Mouse (Mus musculus) embryonic facial prominence, embryonic 14.5 days (tissue): ENCODE data around the gene Gm20708. TPM values are rescaled to one million over a fixed set of nuclear protein-coding genes. Genes with fewer than 3 reads are reported as not detected.

Source experiments
- ATAC-seq: fragments of 200-750 bp; cut with Nextera tagmentation; 2 replicates; pipeline ENCODE4 v1.8.0; 2017; ENCODE audit warnings: low read depth, moderate number of reproducible peaks, moderate TSS enrichment
- DNase-seq: peaks from one replicate; pipeline ENCODE4 v3.0.0-alpha.2; 2015; ENCODE audit warnings: low spot score
- H3K27ac ChIP-seq: fragments of 300-500 bp; sonication (generic); replicated peaks from 2 replicates; pipeline ENCODE4 v1.5.1; 2014; ENCODE audit warnings: low read depth, mild to moderate bottlenecking, low read length, moderate library complexity
- H3K27me3 ChIP-seq: fragments of 300-500 bp; sonication (generic); replicated peaks from 2 replicates; pipeline ENCODE4 v1.6.1; 2014; ENCODE audit warnings: low read length; ENCODE audit not compliant: control insufficient read depth, insufficient read depth
- H3K36me3 ChIP-seq: fragments of 300-500 bp; sonication (generic); 2 replicates; pipeline ENCODE4 v1.6.1; 2014; ENCODE audit warnings: low read length, mixed read lengths; ENCODE audit not compliant: control insufficient read depth, insufficient read depth
- H3K4me1 ChIP-seq: fragments of 300-500 bp; sonication (generic); 2 replicates; pipeline ENCODE4 v1.6.1; 2014; ENCODE audit warnings: antibody characterized with exemption, low read length; ENCODE audit not compliant: control insufficient read depth, insufficient read depth
- H3K4me2 ChIP-seq: fragments of 300-500 bp; sonication (generic); 2 replicates; pipeline ENCODE4 v1.6.1; 2014; ENCODE audit warnings: low read depth, mild to moderate bottlenecking, low read length, moderate library complexity, mixed read lengths
- H3K4me3 ChIP-seq: fragments of 300-500 bp; sonication (generic); 2 replicates; pipeline ENCODE4 v1.5.1; 2014; ENCODE audit warnings: low read depth, mild to moderate bottlenecking, low read length
- H3K9ac ChIP-seq: fragments of 300-500 bp; sonication (generic); 2 replicates; pipeline ENCODE4 v1.6.1; 2014; ENCODE audit warnings: low read depth, mild to moderate bottlenecking, low read length, moderate library complexity, mixed read lengths
- H3K9me3 ChIP-seq: fragments of 300-500 bp; sonication (generic); 2 replicates; pipeline ENCODE4 v1.6.1; 2016; ENCODE audit warnings: low read length; ENCODE audit not compliant: control insufficient read depth
- WGBS: fragments of 180-500 bp; shearing (Covaris S2); extraction: QIAGEN DNeasy Blood & Tissue Kit; methylation state at CpG from one replicate; pipeline ENCODE4 v1.1.7; 2014; 5-methylcytosine and 5-hydroxymethylcytosine counted together
- polyA plus RNA-seq: library from polyadenylated mRNA; unstranded; fragments of >200 nt; fragmentation: Nextera tagmentation; extraction: Ambion mirVana; gene quantifications from 2 replicates; pipeline ENCODE4 v1.2.1, GENCODE M21; 2014

Gene Gm20708
- polyA plus RNA-seq, 1 experiment from 2014 or later: 0.86 TPM

DNA sequence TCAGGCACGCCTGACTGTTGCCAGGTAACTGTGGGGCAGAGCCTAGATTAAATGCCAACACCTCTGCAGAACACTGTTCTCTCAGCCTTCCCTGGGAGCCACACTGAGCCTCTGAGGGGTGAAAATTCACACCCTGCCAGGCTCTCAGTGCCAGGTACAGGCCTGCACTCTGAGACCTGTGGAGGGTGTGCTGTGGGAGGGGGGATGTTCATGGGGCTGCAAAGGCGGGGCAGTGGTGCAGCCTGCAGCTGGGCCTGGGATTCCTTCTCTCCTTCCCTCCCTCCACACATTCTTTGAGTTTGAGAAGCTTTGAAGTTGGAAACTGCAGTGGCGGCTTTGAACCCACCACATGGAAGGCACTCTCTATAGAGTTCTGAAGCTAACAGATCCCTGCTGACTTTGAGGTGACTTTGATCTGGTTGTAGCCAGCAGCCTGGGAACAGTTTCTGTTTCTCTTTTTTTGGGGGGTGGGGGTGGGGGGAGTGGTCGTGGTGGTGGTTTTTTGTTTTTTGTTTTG, 15.4 kb upstream of the Gm20708 start:
- no peaks in the 10 kb centered on the region for H3K36me3 ChIP-seq
- no peak overlapping the region for H3K9ac ChIP-seq
- no peaks in the 10 kb centered on the region for H3K27me3 ChIP-seq
- no peak overlapping the region for H3K27ac ChIP-seq
- ATAC-seq (no peak), DNase-seq (no peak)
- WGBS: 60% methylated on average over 4 of the region's 4 CpGs
- no peak overlapping the region for H3K4me3 ChIP-seq
- no peak overlapping the region for H3K4me2 ChIP-seq
- H3K9me3 ChIP-seq: no peaks in the 10 kb centered on the region
- H3K4me1 ChIP-seq: peaks cover 9% of the 10 kb centered on the region

DNA sequence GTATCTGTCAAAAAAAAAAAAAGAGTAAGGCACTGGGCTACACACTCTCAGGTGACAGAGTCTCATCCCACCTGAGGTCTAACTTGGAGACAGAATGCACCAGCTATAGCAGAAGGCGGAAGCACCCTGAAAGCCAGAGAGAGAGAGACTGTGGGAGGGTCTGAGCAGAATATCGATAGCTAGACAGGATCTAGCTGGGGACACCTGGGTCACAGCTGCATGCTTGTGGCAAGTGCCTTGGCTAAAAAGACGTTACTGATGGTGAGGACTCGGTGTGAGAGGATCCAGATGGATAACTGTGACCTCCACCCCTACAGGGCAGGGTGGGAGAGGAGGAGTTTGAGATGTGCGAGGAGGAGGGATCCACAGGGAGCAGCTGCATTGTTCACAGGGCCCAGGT, 12.5 kb upstream of the Gm20708 start:
- no peak overlapping the region for H3K9ac ChIP-seq
- no peak overlapping the region for H3K4me2 ChIP-seq
- no peaks in the 10 kb centered on the region for H3K36me3 ChIP-seq
- 45% methylated on average over 5 of the region's 5 CpGs for WGBS
- ATAC-seq (no peak), DNase-seq (no peak)
- no peaks in the 10 kb centered on the region for H3K27me3 ChIP-seq
- H3K4me1 ChIP-seq: peaks cover 5% of the 10 kb centered on the region
- H3K4me3 ChIP-seq: no peak overlapping the region
- no peaks in the 10 kb centered on the region for H3K9me3 ChIP-seq
- H3K27ac ChIP-seq: no peak overlapping the region

DNA sequence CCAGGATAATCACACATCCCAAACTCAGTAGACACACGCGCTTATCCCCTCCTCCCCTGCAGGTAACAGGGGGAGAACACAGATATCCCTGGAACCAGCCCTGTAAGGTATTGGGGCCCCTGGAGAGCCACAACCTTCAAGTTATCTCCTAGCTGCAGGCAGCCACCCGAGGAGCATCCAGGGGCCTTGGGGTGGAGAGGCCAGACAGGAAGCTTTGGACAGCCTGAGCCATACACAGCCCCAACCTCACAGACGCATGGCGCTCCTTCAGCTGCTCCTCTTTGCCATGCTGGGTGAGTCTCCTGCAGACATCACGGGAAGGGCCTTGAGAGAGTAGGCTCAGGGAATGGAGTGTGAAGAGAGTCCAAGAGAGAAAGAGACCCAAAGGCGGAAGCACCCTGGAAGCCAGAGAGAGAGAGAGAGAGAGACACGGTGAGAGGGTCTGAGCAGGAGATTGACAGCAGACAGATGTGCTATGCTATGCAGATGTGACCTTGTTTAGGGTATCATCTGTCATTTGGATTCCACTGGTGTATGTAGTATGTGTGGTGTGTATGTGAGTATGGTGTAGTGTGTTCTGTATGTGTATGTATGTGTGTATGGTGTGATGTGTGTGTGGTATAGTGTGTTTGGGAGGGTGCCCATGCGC, 11.8 kb upstream of the Gm20708 start, which contains the start of gene 6030468B19Rik:
Gene 6030468B19Rik (plus strand): TSS at position 150 of the 649 bp plus-strand sequence.
- H3K27me3 ChIP-seq: no peaks in the 10 kb centered on the region
- no peak; the same call in 1 of the 2 replicates for ATAC-seq
- WGBS: 50% methylated on average over 9 of the region's 9 CpGs
- H3K36me3 ChIP-seq: no peaks in the 10 kb centered on the region
- H3K4me3 ChIP-seq: no peak within 1 kb of the TSS
- H3K9ac ChIP-seq: no peak within 1 kb of the TSS
- H3K9me3 ChIP-seq: no peaks in the 10 kb centered on the region
- no peak within 1 kb of the TSS for H3K27ac ChIP-seq
- no peak for DNase-seq
- H3K4me1 ChIP-seq: peaks cover 1% of the 10 kb centered on the region
- H3K4me2 ChIP-seq: no peak within 1 kb of the TSS

DNA sequence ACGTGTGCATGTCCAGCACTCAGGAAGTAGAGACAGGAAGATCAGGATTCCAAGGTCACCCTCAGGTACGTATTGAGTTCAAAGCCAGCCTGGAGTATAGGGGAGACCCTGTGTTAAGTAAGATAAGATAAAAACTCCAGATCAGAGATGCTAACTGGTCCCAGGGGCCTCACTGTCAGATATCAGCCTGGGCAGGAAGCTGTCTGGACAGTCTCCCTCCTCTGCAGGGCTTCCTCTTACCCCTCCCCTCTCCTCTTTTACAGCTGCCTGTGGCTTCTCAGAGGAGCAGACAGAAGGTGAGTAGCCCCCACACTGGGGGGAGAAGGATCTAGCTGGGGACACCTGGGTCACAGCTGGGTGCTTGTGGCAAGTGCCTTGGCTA, 11.3 kb upstream of the Gm20708 start:
- no peak for ATAC-seq
- Histone ChIP-seq H3K27ac (no peak overlapping the region), H3K4me2 (no peak overlapping the region), H3K27me3 (no peaks in the 10 kb centered on the region), H3K4me1 (no peaks in the 10 kb centered on the region), H3K9me3 (no peaks in the 10 kb centered on the region), H3K9ac (no peak overlapping the region), H3K36me3 (no peaks in the 10 kb centered on the region), H3K4me3 (no peak overlapping the region)
- 43% methylated on average over 2 of the region's 2 CpGs for WGBS
- no peak for DNase-seq

DNA sequence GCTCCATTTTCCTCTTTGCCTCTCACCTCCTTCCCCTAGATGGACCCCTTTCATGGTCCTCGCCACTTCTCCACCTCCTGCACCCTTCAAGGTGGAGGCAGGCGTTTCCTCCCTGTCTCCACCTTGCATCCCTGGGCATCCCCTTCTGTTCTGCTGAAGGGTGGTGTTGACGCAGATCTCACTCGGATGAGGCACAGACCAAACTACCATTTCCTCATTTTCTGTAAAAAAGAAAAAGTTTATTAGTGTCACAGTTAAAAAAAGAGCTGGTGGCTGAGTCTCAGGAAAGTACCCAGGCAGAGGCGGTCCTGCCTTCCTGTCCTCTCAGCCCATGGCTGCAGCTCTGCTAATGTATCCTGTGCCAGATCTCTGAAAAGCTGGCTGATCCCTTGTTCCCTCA, 10.3 kb upstream of the Gm20708 start:
- Histone ChIP-seq H3K9me3 (no peaks in the 10 kb centered on the region), H3K4me1 (no peaks in the 10 kb centered on the region), H3K4me2 (no peak overlapping the region), H3K4me3 (no peak overlapping the region), H3K9ac (no peak overlapping the region), H3K27ac (no peak overlapping the region), H3K36me3 (no peaks in the 10 kb centered on the region), H3K27me3 (no peaks in the 10 kb centered on the region)
- no peak for ATAC-seq
- 68% methylated on average over 5 of the region's 5 CpGs for WGBS
- DNase-seq: no peak

DNA sequence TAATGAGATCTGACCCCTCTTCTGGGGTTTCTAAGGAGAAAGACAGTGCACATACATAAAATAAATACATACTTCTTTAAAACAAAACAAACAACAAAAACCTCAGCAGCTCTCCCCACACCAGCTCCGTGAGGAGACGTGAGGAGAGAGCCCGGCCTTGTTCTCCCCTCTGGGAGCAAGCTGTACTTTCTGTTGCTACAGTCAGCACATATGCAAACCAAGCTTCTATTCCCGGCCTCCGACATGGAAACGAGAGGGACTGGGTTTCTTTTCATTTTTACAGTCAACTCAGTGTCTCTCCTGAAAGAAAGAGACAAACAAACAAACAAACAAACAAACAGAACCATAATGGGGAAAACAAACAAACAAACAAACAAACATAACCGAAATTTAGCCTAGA, 9.4 kb upstream of the Gm20708 start:
- Histone ChIP-seq H3K4me3 (no peak overlapping the region), H3K4me1 (no peaks in the 10 kb centered on the region), H3K27ac (no peak overlapping the region), H3K9ac (no peak overlapping the region), H3K27me3 (no peaks in the 10 kb centered on the region), H3K4me2 (no peak overlapping the region), H3K9me3 (no peaks in the 10 kb centered on the region), H3K36me3 (no peaks in the 10 kb centered on the region)
- DNase-seq (no peak), ATAC-seq (no peak)
- 73% methylated on average over 7 of the region's 7 CpGs for WGBS

DNA sequence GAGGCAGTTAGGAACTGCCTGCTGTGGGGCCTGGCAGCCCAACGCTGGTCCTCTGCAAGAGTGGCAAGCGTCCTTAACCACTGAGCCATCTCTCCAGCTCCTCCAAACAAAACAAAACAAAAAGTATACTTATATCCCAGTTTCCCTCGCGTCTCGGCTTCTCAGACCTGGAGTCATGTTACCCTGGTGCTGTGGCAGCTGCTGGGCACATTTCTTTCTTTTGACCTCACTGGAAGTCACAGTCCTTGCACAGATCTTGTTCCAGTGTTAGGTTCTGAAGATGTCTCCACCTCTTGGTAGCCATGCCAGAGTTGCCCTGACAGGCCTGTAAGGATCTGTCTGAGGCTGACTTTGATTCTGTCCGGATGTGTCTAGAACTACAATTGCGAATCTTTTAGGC, 7.8 kb upstream of the Gm20708 start:
- Histone ChIP-seq H3K27me3 (no peaks in the 10 kb centered on the region), H3K9ac (no peak overlapping the region), H3K4me2 (no peak overlapping the region), H3K27ac (no peak overlapping the region), H3K9me3 (no peaks in the 10 kb centered on the region), H3K4me1 (no peaks in the 10 kb centered on the region), H3K4me3 (no peak overlapping the region), H3K36me3 (no peaks in the 10 kb centered on the region)
- no peak for ATAC-seq
- no peak for DNase-seq
- WGBS: 53% methylated on average over 7 of the region's 7 CpGs

DNA sequence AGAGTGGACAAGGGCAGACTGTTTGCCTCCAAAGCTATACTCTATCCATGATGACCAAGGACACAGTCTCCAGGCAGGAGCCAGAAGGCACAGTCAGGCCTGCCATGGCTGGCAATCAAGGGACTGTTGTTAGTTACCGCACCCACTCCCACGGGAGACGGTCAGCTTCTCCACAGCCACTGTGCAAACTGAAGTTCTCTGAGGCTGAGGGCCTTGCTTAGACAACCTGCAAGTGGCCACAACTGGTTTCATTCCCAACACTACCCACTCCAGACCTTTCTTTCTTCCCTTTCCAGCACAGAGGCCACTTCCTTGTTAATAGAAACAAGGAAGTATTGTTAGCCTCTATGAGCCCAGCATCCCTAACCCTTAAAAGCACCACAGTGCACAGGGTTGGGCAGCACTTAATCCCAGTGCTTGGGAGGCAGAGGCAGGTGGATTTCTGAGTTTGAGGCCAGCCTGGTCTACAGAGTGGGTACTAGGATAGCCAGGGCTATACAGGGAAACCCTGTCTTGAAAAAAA, 6.2 kb upstream of the Gm20708 start:
- Histone ChIP-seq H3K4me1 (no peaks in the 10 kb centered on the region), H3K4me2 (no peak overlapping the region), H3K9ac (no peak overlapping the region), H3K27ac (no peak overlapping the region), H3K27me3 (no peaks in the 10 kb centered on the region), H3K4me3 (no peak overlapping the region), H3K9me3 (no peaks in the 10 kb centered on the region), H3K36me3 (no peaks in the 10 kb centered on the region)
- WGBS: 93% methylated on average over 3 of the region's 3 CpGs
- no peak for ATAC-seq
- no peak for DNase-seq

DNA sequence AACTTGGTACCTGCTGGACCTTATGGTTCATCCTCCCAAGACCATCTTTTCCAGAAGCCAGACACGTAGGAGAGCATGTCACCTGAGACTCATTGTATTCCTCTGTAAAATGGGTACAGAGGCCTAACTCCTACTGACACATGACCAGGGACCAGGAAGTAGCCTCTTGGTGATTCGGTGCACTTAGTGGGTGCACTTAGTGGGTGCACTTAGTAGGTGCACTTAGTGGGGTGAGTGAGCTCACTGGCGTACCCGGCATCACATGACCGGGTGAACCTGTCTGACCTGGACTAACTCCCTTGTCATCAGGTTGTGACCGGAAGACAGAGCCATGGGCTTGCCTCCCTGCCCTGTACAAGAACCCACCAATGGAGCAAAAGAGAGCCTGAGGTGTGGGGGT, 2.7 kb upstream of the Gm20708 start:
- WGBS: 91% methylated on average over 6 of the region's 6 CpGs
- Histone ChIP-seq H3K4me2 (no peak overlapping the region), H3K9ac (no peak overlapping the region), H3K27ac (no peak overlapping the region), H3K27me3 (no peaks in the 10 kb centered on the region), H3K4me1 (peaks cover 5% of the 10 kb centered on the region; the same call in 1 of the 2 replicates), H3K9me3 (no peaks in the 10 kb centered on the region), H3K36me3 (no peaks in the 10 kb centered on the region), H3K4me3 (no peak overlapping the region)
- ATAC-seq (no peak), DNase-seq (no peak)
